Mouse (Mus musculus) liver, embryonic 16.5 days (tissue): Measurements from ENCODE around the gene Man1a. TPM values are rescaled to one million over a fixed set of nuclear protein-coding genes. Genes with fewer than 3 reads are reported as not detected.

Source experiments
- ATAC-seq: fragments of 200-750 bp; cut with Nextera tagmentation; 2 replicates; pipeline ENCODE4 v1.8.0; 2017; ENCODE audit warnings: low read depth, mild to moderate bottlenecking, moderate number of reproducible peaks, moderate library complexity
- H3K27ac ChIP-seq: fragments of 300-500 bp; sonication (generic); 2 replicates; pipeline ENCODE4 v1.5.1; 2014; ENCODE audit warnings: mild to moderate bottlenecking, low read length
- H3K27me3 ChIP-seq: fragments of 300-500 bp; sonication (generic); 2 replicates; pipeline ENCODE4 v1.6.1; 2014; ENCODE audit warnings: low read depth, low read length, mixed read lengths; ENCODE audit not compliant: control insufficient read depth, insufficient read depth
- H3K36me3 ChIP-seq: fragments of 300-500 bp; sonication (generic); 2 replicates; pipeline ENCODE4 v1.6.1; 2014; ENCODE audit warnings: mild to moderate bottlenecking; ENCODE audit not compliant: control insufficient read depth, insufficient read depth
- H3K4me1 ChIP-seq: fragments of 300-500 bp; sonication (generic); 2 replicates; pipeline ENCODE4 v1.6.1; 2014; ENCODE audit warnings: low read depth, low read length, mixed read lengths; ENCODE audit not compliant: control insufficient read depth
- H3K4me2 ChIP-seq: fragments of 300-500 bp; sonication (generic); 2 replicates; pipeline ENCODE4 v1.6.1; 2014; ENCODE audit warnings: low read depth, low read length, mixed read lengths
- H3K4me3 ChIP-seq: fragments of 300-500 bp; sonication (generic); 2 replicates; pipeline ENCODE4 v1.5.1; 2014; ENCODE audit warnings: low read depth, mild to moderate bottlenecking, low read length
- H3K9ac ChIP-seq: fragments of 300-500 bp; sonication (generic); 2 replicates; pipeline ENCODE4 v1.6.1; 2014; ENCODE audit warnings: low read depth, low read length
- H3K9me3 ChIP-seq: fragments of 300-500 bp; sonication (generic); replicated peaks from 2 replicates; pipeline ENCODE4 v1.6.1; 2016; ENCODE audit warnings: low read length; ENCODE audit not compliant: control insufficient read depth
- WGBS: fragments of 180-500 bp; shearing (Covaris S2); extraction: QIAGEN DNeasy Blood & Tissue Kit; methylation state at CpG from one replicate; pipeline ENCODE4 v1.1.7; 2014; ENCODE audit not compliant: insufficient replicate concordance; 5-methylcytosine and 5-hydroxymethylcytosine counted together
- polyA plus RNA-seq: library from polyadenylated mRNA; unstranded; fragments of >200 nt; fragmentation: Nextera tagmentation; extraction: Ambion mirVana; gene quantifications from 2 replicates; pipeline ENCODE4 v1.2.1, GENCODE M21; 2015

Gene Man1a
- polyA plus RNA-seq, 1 experiment from 2014 or later, result 14.2 TPM

GRCm38 (mm10) chr10:53994591-53994990 is 81.8 kb downstream of the Man1a start:
- H3K27me3 ChIP-seq, result no peaks in the 10 kb centered on the region
- no peak overlapping the region for H3K9ac ChIP-seq
- no peak overlapping the region for H3K4me2 ChIP-seq
- ATAC-seq, result no peak
- no peak overlapping the region for H3K27ac ChIP-seq
- 94% methylated on average over 3 of the region's 3 CpGs for WGBS
- H3K4me1 ChIP-seq, result no peaks in the 10 kb centered on the region; the same call in 1 of the 2 replicates
- H3K9me3 ChIP-seq, result no peaks in the 10 kb centered on the region
- H3K4me3 ChIP-seq, result no peak overlapping the region
- no peaks in the 10 kb centered on the region for H3K36me3 ChIP-seq

- H3K36me3 ChIP-seq, result no peaks in the 10 kb centered on the region
- ATAC-seq, result no peak
- WGBS, result 61% methylated on average over 4 of the region's 4 CpGs
- H3K9ac ChIP-seq, result no peak overlapping the region
- no peaks in the 10 kb centered on the region for H3K27me3 ChIP-seq
- no peaks in the 10 kb centered on the region for H3K9me3 ChIP-seq
- no peak overlapping the region for H3K4me2 ChIP-seq
- no peaks in the 10 kb centered on the region for H3K4me1 ChIP-seq
- no peak overlapping the region for H3K27ac ChIP-seq
- H3K4me3 ChIP-seq, result no peak overlapping the region
These were observed 86.0 kb downstream of the Man1a start for GRCm38 (mm10) chr10:53990434-53990833.

GRCm38 (mm10) chr10:53984894-53985293 is 91.5 kb downstream of the Man1a start:
- Histone ChIP-seq H3K9ac (no peak overlapping the region), H3K4me2 (no peak overlapping the region), H3K27me3 (no peaks in the 10 kb centered on the region), H3K4me3 (no peak overlapping the region), H3K4me1 (no peaks in the 10 kb centered on the region), H3K36me3 (no peaks in the 10 kb centered on the region), H3K27ac (no peak overlapping the region), H3K9me3 (no peaks in the 10 kb centered on the region)
- 89% methylated on average over 5 of the region's 5 CpGs for WGBS
- no peak for ATAC-seq

- WGBS, result 61% methylated on average over 3 of the region's 3 CpGs
- no peak for ATAC-seq
- Histone ChIP-seq H3K9me3 (no peaks in the 10 kb centered on the region), H3K27me3 (no peaks in the 10 kb centered on the region), H3K27ac (no peak overlapping the region), H3K9ac (no peak overlapping the region), H3K36me3 (no peaks in the 10 kb centered on the region), H3K4me3 (no peak overlapping the region), H3K4me1 (no peaks in the 10 kb centered on the region), H3K4me2 (no peak overlapping the region)
These were observed 92.3 kb downstream of the Man1a start for GRCm38 (mm10) chr10:53984086-53984485.

GRCm38 (mm10) chr10:53978647-53979046 is 97.8 kb downstream of the Man1a start:
- no peak for ATAC-seq
- H3K4me2 ChIP-seq, result no peak overlapping the region
- no peak overlapping the region for H3K9ac ChIP-seq
- no peaks in the 10 kb centered on the region for H3K36me3 ChIP-seq
- 83% methylated on average over 1 of the region's 1 CpGs for WGBS
- no peak overlapping the region for H3K4me3 ChIP-seq
- H3K27ac ChIP-seq, result no peak overlapping the region
- no peaks in the 10 kb centered on the region for H3K27me3 ChIP-seq
- no peaks in the 10 kb centered on the region for H3K9me3 ChIP-seq
- H3K4me1 ChIP-seq, result no peaks in the 10 kb centered on the region

GRCm38 (mm10) chr10:53974180-53974579 is 102.2 kb downstream of the Man1a start:
- H3K4me1 ChIP-seq, result no peaks in the 10 kb centered on the region
- H3K9ac ChIP-seq, result no peak overlapping the region
- no peak overlapping the region for H3K27ac ChIP-seq
- H3K4me2 ChIP-seq, result no peak overlapping the region
- ATAC-seq, result no peak
- no peak overlapping the region for H3K4me3 ChIP-seq
- H3K9me3 ChIP-seq, result no peaks in the 10 kb centered on the region
- H3K36me3 ChIP-seq, result no peaks in the 10 kb centered on the region
- no peaks in the 10 kb centered on the region for H3K27me3 ChIP-seq

- WGBS, result 65% methylated on average over 3 of the region's 3 CpGs
- Histone ChIP-seq H3K27me3 (no peaks in the 10 kb centered on the region), H3K4me1 (no peaks in the 10 kb centered on the region), H3K4me2 (no peak overlapping the region), H3K9ac (no peak overlapping the region), H3K36me3 (no peaks in the 10 kb centered on the region), H3K27ac (no peak overlapping the region), H3K4me3 (no peak overlapping the region), H3K9me3 (no peaks in the 10 kb centered on the region)
- ATAC-seq, result no peak
These were observed 116.7 kb downstream of the Man1a start for GRCm38 (mm10) chr10:53959759-53960158.

- Histone ChIP-seq H3K9me3 (no peaks in the 10 kb centered on the region), H3K27me3 (no peaks in the 10 kb centered on the region), H3K36me3 (no peaks in the 10 kb centered on the region), H3K4me3 (no peak overlapping the region), H3K9ac (no peak overlapping the region), H3K4me2 (no peak overlapping the region), H3K4me1 (no peaks in the 10 kb centered on the region; the same call in 1 of the 2 replicates), H3K27ac (no peak overlapping the region)
- no peak for ATAC-seq
- WGBS, result 73% methylated on average over 7 of the region's 7 CpGs
These were observed 134.8 kb downstream of the Man1a start for GRCm38 (mm10) chr10:53941597-53941996.

GRCm38 (mm10) chr10:53938199-53938598 is 138.2 kb downstream of the Man1a start:
- 81% methylated on average over 3 of the region's 3 CpGs for WGBS
- H3K27me3 ChIP-seq, result no peaks in the 10 kb centered on the region
- ATAC-seq, result no peak
- no peak overlapping the region for H3K9ac ChIP-seq
- no peaks in the 10 kb centered on the region for H3K9me3 ChIP-seq
- H3K4me3 ChIP-seq, result no peak overlapping the region
- no peak overlapping the region for H3K4me2 ChIP-seq
- H3K36me3 ChIP-seq, result peaks cover 5% of the 10 kb centered on the region
- H3K4me1 ChIP-seq, result peaks cover 2% of the 10 kb centered on the region; the same call in 1 of the 2 replicates
- no peak overlapping the region for H3K27ac ChIP-seq
